Mouse (Mus musculus) lung, postnatal 36 days (tissue): ENCODE measurements around the gene Fbxo2.
"Not testable (repeated sequence)": the region's sequence is repeated elsewhere in the genome, so short reads cannot be mapped to it uniquely, and the experiment has no call there.

Experiments used
- DNase-seq: peaks from one replicate; pipeline ENCODE4 v3.0.0; 2022; ENCODE audit warnings: mixed read lengths

Gene Fbxo2

GRCm38 (mm10) chr4:148147714-148148113, 12.7 kb upstream of the Fbxo2 start:
- no peak for DNase-seq

- peak; percentile 50 for DNase-seq
Measured at GRCm38 (mm10) chr4:148149540-148149939, 10.9 kb upstream of the Fbxo2 start.

DNA sequence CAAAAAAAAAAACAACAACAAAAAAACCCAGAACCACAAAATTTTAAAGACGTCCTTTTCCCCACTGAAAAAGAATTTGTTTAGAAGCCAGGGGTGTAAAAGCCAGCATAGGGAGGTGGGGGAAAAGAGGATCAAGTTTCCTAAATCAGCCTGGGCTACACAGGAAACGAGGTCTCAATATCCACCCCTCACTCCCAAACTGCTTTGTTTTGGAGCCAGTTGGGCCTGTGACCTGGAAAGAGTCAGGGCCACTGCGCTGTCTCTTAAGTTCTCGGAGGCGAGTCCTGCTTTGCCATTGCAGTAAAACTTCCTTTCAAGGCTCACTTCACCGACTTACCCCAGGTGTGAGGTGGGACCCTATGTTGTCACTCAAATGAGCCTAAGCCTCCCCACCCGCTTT, 10.2 kb upstream of the Fbxo2 start:
- no peak for DNase-seq

GRCm38 (mm10) chr4:148150953-148151266, 9.5 kb upstream of the Fbxo2 start:
- DNase-seq, result peak; percentile 15

DNA sequence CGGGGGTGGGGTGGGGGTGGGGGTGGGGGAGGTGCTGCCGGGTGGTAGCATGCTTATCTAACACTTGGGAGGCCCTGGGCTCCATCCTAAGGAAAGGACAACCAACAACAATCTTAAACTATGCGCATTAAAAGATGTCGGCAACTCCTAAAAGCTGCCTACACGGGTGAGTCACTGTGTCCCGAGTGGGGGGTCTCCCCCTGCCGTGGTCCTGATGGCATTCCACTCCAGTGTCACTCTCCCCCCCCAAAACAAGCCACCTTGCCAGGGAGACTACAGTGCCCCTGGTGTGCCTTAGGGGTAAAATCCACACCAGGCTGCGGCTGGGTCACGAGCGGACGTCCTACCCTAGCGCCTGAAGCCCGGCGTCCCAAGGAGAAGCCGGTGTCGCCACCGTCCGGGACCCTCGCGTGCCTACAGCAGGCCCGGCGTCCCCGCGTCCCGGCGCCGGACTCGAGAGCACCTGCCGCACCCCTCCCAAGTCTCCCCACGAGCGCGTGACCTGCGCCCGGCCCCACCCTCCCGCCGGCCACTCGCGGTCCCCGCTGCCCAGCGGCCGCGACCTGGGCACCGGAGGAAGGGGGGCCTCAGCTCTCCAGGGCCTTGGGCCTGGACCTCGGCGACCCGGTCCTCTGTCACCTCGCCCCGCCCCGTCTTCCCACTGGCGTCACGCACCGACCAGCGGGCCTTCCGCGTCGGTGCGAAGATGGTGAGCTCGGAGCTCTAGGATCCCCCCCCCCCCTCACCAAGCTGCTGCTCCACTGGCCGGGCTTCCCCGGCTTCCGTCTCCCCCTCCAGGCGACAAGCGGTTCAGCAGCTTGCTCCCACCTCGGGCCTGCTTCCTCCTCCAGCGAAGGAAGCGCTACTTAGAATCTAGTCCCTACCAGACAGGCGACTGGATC, 8.9 kb upstream of the Fbxo2 start, which contains the start of gene Fbxo6:
Fbxo6 (minus strand) TSS at position 874 of the 902 bp plus-strand sequence.
- DNase-seq, result peak; percentile 93

DNA sequence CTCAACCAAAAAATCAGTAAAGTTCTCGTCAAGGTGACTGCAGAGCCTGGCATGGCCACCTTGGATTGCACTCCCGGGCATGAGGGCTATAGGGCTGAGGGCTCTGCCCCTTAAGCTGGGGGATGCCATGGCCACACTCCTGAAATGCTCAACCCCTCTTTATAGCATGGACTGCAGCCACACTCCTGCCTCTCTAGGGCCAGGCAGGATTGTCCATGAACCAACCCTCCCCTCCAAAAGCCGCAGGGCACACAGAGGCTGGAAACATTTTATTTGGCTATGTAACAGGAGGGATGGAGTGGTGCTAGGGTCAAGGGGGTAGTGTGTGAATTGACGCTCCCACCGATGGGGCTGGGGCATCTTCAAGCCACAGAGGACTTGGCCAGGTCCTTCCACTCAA, 7.9 kb upstream of the Fbxo2 start:
- DNase-seq, result no peak

- no peak for DNase-seq
Measured at GRCm38 (mm10) chr4:148154006-148154405, 6.4 kb upstream of the Fbxo2 start.

GRCm38 (mm10) chr4:148154982-148155381, 5.4 kb upstream of the Fbxo2 start:
- DNase-seq, result peak; percentile 69

DNA sequence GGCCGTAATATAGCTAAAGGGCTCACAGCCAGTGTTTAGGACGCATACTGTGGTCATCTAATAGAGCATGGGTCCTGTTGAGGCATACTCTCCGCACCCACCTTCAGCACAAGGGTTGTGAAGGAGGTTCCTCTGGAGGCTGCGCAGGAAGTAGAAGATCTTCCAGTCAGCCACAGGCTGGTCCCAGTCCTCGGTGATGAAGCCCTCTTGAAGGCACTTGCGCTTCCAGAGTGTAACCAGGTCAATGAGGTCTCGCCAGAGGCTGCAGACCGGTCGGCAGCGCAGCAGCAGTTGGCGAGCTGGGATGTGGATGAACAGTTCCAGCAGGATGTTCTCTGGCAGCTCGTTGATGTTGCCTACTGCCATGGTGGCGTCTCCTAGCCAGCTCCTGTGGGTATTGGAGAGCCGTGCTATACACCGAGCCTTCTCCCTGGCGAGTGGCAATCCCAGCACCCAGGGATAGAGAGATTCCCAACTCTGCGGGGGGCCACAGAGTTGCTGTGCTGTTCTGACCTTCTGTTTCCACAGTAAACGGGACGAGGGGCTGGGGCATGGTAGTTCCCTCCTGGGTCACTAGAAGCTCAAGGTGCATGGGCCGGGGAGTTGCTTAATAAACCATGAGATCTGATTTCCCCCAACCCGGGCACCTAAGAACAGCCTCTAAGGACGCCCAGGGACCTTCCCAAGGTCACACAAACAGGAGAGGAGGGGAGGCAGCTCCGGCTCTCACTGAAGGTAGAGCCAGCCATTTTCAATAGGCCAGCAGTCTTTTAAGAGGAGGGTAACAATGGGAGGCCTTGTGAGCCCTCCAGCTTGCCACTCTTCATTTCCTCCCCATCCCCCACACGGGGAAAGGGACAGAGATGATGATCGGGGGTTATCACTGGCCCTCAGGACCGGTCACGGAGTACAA, 1.7 kb upstream of the Fbxo2 start:
- DNase-seq, result no peak

GRCm38 (mm10) chr4:148159544-148160435, 631 bp upstream of the Fbxo2 start:
- peak; percentile 96 for DNase-seq

GRCm38 (mm10) chr4:148164002-148164439, 3.6 kb downstream of the Fbxo2 start:
- DNase-seq, result peak; percentile 87

DNA sequence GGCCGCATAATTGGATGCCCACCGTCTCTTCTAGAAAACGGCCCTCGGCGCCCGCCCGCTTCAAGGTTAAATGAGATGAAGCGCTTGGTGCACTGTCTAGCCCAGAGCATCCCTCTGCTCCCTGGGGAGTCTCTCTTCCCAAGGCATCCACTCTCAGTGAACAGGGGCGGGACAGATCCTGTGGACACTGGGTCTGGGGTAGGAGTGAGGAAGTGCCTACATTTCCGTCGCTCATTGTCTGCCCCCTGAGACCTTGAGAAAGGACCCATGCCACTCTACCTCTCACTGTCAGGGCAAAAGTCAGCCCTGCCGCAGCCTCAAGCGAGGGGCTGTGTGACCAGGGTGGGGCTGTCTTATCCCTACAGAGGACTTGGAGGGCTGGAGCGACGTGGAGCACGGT, 4.0 kb downstream of the Fbxo2 start:
- no peak for DNase-seq

DNA sequence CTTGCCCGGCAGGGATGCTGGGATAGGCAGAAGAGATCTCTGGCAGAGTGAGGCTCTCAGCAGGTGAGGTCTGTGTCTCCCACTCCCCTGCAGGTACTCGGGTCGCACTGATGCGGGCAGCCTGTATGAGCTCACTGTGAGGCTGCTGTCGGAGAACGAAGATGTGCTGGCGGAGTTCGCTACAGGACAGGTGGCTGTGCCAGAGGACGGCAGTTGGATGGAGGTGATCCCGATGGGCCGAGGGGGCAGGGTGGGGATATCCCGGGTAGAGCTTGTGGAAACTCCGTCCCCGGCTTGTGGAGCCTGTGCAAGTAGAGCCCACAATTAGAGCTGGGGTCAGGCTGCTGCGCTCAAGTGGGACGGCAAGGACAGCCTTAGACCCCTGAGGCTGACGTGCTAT, 5.1 kb downstream of the Fbxo2 start:
- no peak for DNase-seq

- DNase-seq, result no peak
Measured at GRCm38 (mm10) chr4:148166431-148166830, 6.0 kb downstream of the Fbxo2 start.

DNA sequence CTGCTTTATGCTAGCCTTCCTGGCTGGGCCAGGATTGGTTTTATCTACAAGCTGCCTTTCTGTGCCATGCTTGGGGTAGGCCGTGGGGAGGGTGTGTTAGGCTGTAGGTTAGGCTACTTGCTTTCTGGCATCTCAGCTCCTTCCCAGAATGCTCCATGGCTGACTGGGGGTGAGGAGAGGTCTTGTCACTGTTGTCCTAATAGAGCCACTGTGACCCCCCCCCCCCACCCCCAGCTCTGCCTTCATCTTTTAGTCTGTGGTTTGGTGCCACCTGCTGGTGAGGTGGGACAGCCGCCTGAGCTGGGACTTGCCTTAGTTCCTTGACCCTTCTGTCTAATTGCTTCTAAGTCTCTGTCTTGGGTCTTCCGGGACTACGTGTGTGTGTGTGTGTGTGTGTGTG, 6.6 kb downstream of the Fbxo2 start:
- peak; percentile 84 for DNase-seq

DNA sequence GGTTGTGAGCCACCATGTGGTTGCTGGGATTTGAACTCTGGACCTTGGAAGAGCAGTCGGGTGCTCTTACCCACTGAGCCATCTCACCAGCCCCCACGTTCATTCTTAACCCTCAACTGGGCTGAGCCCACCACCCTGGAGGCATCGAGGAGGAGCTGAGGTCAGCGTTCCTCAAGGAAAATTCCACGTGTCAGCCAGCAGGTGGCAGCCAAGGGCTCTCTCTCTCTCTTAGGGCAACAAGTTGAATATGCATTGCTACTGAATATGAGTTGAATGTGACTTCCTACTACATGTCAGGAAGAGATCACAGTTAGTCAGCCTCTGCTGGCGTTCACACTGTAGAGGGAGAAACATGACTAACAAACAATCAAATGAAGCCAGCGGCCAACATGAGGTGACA, 7.9 kb downstream of the Fbxo2 start:
- peak; percentile 47 for DNase-seq

- DNase-seq, result no peak
Measured at GRCm38 (mm10) chr4:148169586-148169985, 9.2 kb downstream of the Fbxo2 start.

DNA sequence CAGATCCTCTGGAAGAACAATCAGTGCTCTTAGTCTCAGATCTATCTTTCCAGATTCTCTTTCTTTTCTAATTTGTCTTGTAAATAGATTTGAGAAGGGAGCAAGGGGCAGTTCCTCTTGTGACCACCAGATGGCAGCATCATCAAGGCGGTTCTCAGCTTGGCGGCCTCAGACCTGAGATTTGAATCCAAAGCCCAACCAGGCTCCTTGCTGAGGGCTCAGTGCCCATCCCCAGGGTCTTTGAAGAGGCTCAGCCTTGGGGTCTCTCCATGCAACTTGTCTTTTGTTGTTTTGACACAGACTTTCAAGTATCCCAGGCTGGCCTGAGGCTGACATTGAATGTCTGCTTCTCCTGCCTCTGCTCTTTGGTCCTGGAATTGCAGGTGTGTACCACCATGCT, 10.4 kb downstream of the Fbxo2 start:
- DNase-seq, result peak; percentile 66

DNA sequence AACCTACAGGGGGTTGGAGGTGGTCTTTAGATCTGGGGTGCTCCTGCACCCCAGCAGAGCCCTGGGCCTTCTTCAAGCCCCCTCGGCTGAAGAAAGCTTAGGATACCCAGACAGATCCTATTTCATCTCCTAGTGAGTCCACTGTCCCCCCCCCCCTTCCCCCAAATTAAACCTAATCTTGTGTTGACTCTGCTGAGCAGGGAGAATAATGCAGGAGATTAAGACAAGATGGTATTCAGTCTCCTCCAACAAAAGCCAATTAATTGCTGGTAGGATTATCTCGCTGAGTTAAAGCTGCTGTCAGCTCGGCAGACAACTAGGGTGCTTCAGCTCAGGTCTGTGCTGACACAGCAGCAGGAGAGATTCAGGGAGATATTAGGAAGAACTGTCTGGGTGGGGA, 10.8 kb downstream of the Fbxo2 start:
- DNase-seq, result no peak

DNA sequence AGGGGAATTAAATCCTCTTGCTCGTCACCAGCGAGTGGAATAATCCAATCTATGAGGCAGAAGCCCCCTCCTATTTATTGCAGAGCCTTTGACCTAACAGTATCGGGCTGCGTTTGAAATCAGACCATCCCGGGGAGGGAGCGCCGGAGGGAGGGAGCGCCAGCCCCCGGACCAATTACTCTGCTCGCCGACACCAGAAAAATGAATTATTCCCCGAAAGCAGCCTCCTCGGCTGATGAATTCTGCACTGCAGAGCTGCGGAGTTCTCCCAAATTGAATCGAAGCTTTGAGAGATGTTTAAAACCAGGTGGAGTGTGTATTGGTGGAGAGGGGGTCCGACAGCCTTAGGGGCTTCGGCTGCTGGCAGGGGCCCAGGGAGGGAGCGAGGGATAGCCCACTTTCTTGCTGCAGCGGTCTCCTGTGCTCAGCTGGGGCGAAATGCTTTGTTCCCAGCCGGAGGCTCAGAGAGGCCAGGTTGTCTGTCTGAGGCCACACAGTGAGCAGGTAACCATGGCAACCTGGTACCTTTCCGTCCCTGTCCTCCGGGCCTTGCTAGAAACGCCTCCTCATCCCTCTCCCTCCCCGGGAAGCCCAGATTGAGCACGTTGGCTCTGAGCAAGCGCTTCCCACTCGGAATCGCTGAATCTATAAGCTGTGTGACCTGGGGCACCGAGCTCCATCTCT, 13.5 kb downstream of the Fbxo2 start:
- no peak for DNase-seq

DNA sequence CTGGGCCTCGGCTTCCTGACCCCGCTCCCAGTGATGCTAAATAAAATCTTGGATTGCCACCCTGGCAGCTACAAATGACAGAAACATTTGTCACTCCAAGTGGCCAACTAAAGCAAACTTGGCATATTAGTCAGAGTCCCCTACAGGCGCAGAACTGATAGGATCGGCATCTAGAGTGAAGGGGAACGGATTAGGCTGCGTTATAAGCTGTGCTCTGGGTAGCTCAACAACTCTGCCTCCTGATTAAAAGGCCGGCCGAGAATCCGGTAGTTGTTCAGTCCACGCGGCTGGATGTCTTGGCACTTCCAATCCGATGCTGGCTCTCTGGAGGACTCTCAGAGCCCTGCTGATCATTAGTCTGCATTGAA, 14.1 kb downstream of the Fbxo2 start:
- no peak for DNase-seq

- DNase-seq, result not testable (repeated sequence)
Measured at GRCm38 (mm10) chr4:148176603-148177002, 16.2 kb downstream of the Fbxo2 start.
